Mouse (Mus musculus) intestine, embryonic 14.5 days (tissue): ENCODE data around the gene Mrpl18. TPM values are rescaled to one million over a fixed set of nuclear protein-coding genes. Genes with fewer than 3 reads are reported as not detected.
"Not testable (repeated sequence)": the region's sequence is repeated elsewhere in the genome, so short reads cannot be mapped to it uniquely, and the experiment has no call there.

ENCODE experiments used
- ATAC-seq: fragments of 200-750 bp; cut with Nextera tagmentation; replicated peaks from 2 replicates; pipeline ENCODE4 v1.8.0; 2017; ENCODE audit warnings: low read depth, moderate number of reproducible peaks, moderate TSS enrichment, moderate library complexity; ENCODE audit not compliant: low FRiP score, low TSS enrichment
- DNase-seq: peaks from one replicate; pipeline ENCODE4 v3.0.0-alpha.2; 2018; ENCODE audit warnings: low spot score
- H3K27ac ChIP-seq: fragments of 300-500 bp; sonication (generic); 2 replicates; pipeline ENCODE4 v1.5.1; 2014; ENCODE audit warnings: low read depth, mild to moderate bottlenecking, control low read depth
- H3K27me3 ChIP-seq: fragments of 300-500 bp; sonication (generic); replicated peaks from 2 replicates; pipeline ENCODE4 v1.6.1; 2014; ENCODE audit warnings: low read length, control low read depth; ENCODE audit not compliant: control insufficient read depth, insufficient read depth
- H3K36me3 ChIP-seq: fragments of 300-500 bp; sonication (generic); 2 replicates; pipeline ENCODE4 v1.6.1; 2014; ENCODE audit warnings: low read length, control low read depth; ENCODE audit not compliant: control insufficient read depth, insufficient read depth
- H3K4me1 ChIP-seq: fragments of 300-500 bp; sonication (generic); replicated peaks from 2 replicates; pipeline ENCODE4 v1.6.1; 2014; ENCODE audit warnings: low read length, control low read depth, mixed read lengths; ENCODE audit not compliant: control insufficient read depth, insufficient read depth
- H3K4me2 ChIP-seq: fragments of 300-500 bp; sonication (generic); 2 replicates; pipeline ENCODE4 v1.6.1; 2014; ENCODE audit warnings: low read length
- H3K4me3 ChIP-seq: fragments of 300-500 bp; sonication (generic); 2 replicates; pipeline ENCODE4 v1.5.1; 2014; ENCODE audit warnings: low read depth, low read length, control low read depth, mixed read lengths
- H3K9ac ChIP-seq: fragments of 300-500 bp; sonication (generic); 2 replicates; pipeline ENCODE4 v1.6.1; 2014; ENCODE audit warnings: mild to moderate bottlenecking, low read length
- H3K9me3 ChIP-seq: fragments of 300-500 bp; sonication (generic); 2 replicates; pipeline ENCODE4 v1.6.1; 2016; ENCODE audit warnings: low read length, control low read depth; ENCODE audit not compliant: control insufficient read depth
- WGBS: fragments of 180-500 bp; shearing (Covaris S2); extraction: QIAGEN DNeasy Blood & Tissue Kit; methylation state at CpG from one replicate; pipeline ENCODE4 v1.1.7; 2014; 5-methylcytosine and 5-hydroxymethylcytosine counted together
- polyA plus RNA-seq: library from polyadenylated mRNA; unstranded; fragments of >200 nt; fragmentation: Nextera tagmentation; extraction: Ambion mirVana; gene quantifications from 2 replicates; pipeline ENCODE4 v1.2.1, GENCODE M21; 2014

Mrpl18 gene
- polyA plus RNA-seq, 1 experiment from 2014 or later: 168 TPM

DNA sequence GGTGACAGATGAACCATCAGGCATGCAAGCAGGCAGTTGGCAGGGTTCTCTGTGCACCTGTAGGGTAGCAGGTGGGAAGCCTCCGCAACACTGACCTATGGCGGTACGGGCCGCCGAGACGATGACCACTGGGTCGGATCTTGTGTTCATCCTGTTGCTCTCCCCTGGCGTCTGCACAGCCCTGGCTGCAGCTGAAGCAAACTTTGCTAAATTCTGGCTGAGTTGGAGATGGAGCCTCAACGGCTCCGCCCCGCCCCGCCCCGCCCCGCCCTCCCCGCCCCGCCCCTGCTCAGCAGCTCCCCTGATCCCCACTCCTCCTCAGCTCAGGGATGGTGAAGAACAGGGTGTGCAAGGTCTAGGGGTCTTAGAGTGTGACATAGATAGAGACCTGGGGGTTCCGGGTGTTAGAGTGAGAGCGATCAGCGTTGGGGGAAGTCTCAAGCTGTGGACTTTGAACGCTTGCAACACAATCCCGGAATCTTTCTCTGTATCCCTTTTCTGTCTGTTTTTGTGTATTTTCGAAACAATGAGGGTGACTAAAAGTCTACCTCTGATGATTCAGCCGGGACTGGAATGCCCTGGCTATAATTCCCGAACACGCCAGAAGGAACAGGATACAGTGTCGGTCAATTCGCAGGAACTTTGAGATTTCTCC lies 24.1 kb upstream of the Mrpl18 start, which contains the start of gene Acat3:
Gene Acat3, minus strand, starts transcription at position 450 of the 655 bp plus-strand sequence.
- H3K27me3 ChIP-seq: no peaks in the 10 kb centered on the region
- 11% methylated on average over 27 of the region's 27 CpGs for WGBS
- DNase-seq (peak; percentile 64), ATAC-seq (peak; percentile 63; the same call in 1 of the 2 replicates)
- H3K4me2 ChIP-seq: peak within 1 kb of the TSS; percentile 41
- H3K4me1 ChIP-seq: no peaks in the 10 kb centered on the region
- H3K36me3 ChIP-seq: peaks cover 25% of the 10 kb centered on the region
- H3K9me3 ChIP-seq: no peaks in the 10 kb centered on the region
- H3K4me3 ChIP-seq: peak within 1 kb of the TSS; percentile 24
- H3K9ac ChIP-seq: no peak within 1 kb of the TSS
- no peak within 1 kb of the TSS for H3K27ac ChIP-seq

- not testable (repeated sequence) for H3K27me3 ChIP-seq, H3K4me1 ChIP-seq, H3K9me3 ChIP-seq, DNase-seq, H3K9ac ChIP-seq, H3K27ac ChIP-seq
- WGBS: 65% methylated on average over 2 of the region's 12 CpGs
- 0 out of 2 replicates have a peak, but pooled peaks have one; percentile 13 for ATAC-seq
- peaks cover 18% of the 10 kb centered on the region for H3K36me3 ChIP-seq
- peak overlapping the region; percentile 41 for H3K4me2 ChIP-seq
- H3K4me3 ChIP-seq: 0 out of 2 replicates have a peak overlapping the region, but pooled peaks have one; percentile 24
Observed at GRCm38 (mm10) chr17:12939377-12940148, 23.4 kb upstream of the Mrpl18 start.

GRCm38 (mm10) chr17:12938077-12938476 lies 21.9 kb upstream of the Mrpl18 start:
- H3K9me3 ChIP-seq: no peaks in the 10 kb centered on the region
- ATAC-seq: no peak
- H3K4me3 ChIP-seq: no peak overlapping the region
- peaks cover 8% of the 10 kb centered on the region for H3K36me3 ChIP-seq
- no peak for DNase-seq
- H3K4me2 ChIP-seq: no peak overlapping the region
- H3K27ac ChIP-seq: no peak overlapping the region
- no peaks in the 10 kb centered on the region for H3K4me1 ChIP-seq
- WGBS: 61% methylated on average over 2 of the region's 2 CpGs
- H3K9ac ChIP-seq: no peak overlapping the region
- H3K27me3 ChIP-seq: no peaks in the 10 kb centered on the region

DNA sequence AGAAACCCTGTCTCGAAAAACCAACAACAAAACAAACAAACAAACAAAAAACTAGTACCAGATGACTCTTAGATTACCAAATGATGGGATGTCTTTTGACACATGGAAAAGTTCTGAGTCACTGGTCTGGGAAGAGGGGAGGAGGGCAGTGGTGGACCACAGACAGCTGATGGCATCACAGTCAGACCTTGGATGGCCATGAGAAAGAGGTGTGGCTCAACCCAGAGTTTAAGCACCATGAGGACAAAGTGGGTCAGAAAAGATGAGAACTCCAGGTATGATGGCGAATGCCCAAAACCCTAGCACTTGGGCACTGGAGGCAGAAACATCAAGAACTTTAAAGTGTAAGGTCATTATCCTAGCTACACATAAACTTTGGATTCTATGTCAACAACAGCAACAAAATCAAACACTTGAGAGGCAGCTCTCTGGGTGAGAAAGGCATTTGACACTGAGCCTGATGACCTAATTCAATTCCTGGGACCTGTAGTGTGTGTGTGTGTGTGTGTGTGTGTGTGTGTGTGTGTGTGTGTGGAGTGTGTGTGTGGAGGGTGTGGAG lies 21.3 kb upstream of the Mrpl18 start:
- WGBS: 77% methylated on average over 2 of the region's 2 CpGs

DNA sequence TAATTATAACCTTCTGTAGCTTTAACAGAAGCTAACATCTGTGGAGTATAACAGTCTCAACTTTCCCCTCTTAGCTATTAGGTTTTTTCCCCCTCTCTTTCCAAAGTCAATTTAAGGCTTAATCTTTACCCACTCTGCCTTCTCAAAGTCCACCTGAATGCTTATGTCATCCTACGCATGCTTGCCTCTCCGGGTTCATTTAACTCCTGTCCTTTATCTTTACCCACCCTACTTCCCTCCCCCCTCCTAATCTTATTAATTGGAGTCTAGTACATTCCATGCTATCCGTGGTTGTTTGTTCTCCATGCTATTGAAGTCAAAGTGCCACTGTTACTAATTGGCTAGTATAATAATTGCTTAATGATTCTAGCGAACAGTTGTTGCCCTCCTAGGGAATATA lies 19.6 kb upstream of the Mrpl18 start:
- Histone ChIP-seq H3K27me3 (no peaks in the 10 kb centered on the region), H3K4me2 (no peak overlapping the region), H3K27ac (no peak overlapping the region), H3K4me1 (no peaks in the 10 kb centered on the region), H3K4me3 (no peak overlapping the region), H3K36me3 (no peaks in the 10 kb centered on the region), H3K9ac (no peak overlapping the region), H3K9me3 (no peaks in the 10 kb centered on the region)
- DNase-seq: no peak
- 70% methylated on average over 4 of the region's 4 CpGs for WGBS
- ATAC-seq: no peak

More for the DNA sequence above, 21.3 kb upstream of the Mrpl18 start:
- H3K4me2 ChIP-seq: no peak overlapping the region
- H3K27ac ChIP-seq: no peak overlapping the region
- H3K4me3 ChIP-seq: no peak overlapping the region
- DNase-seq (no peak), ATAC-seq (no peak)
- H3K9ac ChIP-seq: no peak overlapping the region
- H3K4me1 ChIP-seq: no peaks in the 10 kb centered on the region
- H3K36me3 ChIP-seq: peaks cover 2% of the 10 kb centered on the region
- no peaks in the 10 kb centered on the region for H3K27me3 ChIP-seq
- no peaks in the 10 kb centered on the region for H3K9me3 ChIP-seq

DNA sequence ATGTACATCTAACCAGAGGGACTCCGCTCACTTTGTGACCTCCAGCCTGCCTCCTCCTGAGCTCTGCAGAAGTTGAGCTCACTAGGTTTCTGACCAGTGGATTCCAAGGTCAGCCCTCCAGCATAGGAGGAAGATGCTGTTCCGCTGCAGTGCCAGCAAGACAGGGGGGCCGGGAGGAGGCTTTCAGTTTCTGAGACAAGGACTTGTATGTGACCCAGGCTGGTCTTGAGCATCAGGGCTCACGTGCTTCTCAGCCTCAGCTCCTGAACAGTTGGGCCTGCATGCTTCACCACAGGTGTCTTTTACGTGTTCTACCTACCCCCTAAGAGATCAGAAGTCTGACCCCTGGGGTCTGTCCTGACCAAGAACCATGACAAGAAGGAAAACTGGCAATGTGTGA lies 15.4 kb upstream of the Mrpl18 start:
- not testable (repeated sequence) for H3K27me3 ChIP-seq, H3K4me1 ChIP-seq, H3K9ac ChIP-seq, H3K36me3 ChIP-seq, H3K9me3 ChIP-seq, ATAC-seq, DNase-seq, H3K4me2 ChIP-seq, H3K4me3 ChIP-seq, H3K27ac ChIP-seq
- WGBS: 84% methylated on average over 5 of the region's 5 CpGs

- DNase-seq: no peak
- Histone ChIP-seq H3K9me3 (no peaks in the 10 kb centered on the region), H3K27me3 (no peaks in the 10 kb centered on the region), H3K9ac (no peak overlapping the region), H3K36me3 (peaks cover 59% of the 10 kb centered on the region), H3K4me1 (no peaks in the 10 kb centered on the region), H3K4me3 (no peak overlapping the region), H3K27ac (no peak overlapping the region), H3K4me2 (no peak overlapping the region)
- ATAC-seq: no peak
- 88% methylated on average over 8 of the region's 8 CpGs for WGBS
Observed at GRCm38 (mm10) chr17:12925703-12926180, 9.6 kb upstream of the Mrpl18 start.

DNA sequence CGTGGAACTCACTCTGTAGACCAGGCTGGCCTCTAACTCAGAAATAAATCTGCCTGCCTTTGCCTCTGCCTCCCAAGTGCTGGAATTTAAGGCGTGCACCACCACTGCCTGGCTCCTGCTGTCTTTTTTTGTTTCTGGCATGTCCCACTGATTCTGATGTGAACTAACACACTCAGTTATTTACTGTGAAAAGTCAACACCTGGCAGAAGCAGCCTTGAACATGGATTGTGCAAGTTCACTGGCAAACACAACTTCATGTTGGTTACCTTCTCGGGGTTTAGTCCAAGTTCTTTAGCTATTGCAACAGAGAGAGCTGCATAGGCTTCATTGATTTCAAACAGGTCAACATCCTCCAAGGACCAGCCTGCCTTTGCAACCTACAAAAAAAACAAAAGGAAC lies 8.9 kb upstream of the Mrpl18 start:
- Histone ChIP-seq H3K4me3 (no peak overlapping the region), H3K9ac (no peak overlapping the region), H3K36me3 (peaks cover 67% of the 10 kb centered on the region), H3K4me2 (no peak overlapping the region), H3K9me3 (no peaks in the 10 kb centered on the region), H3K4me1 (no peaks in the 10 kb centered on the region), H3K27me3 (no peaks in the 10 kb centered on the region), H3K27ac (no peak overlapping the region)
- 91% methylated on average over 3 of the region's 3 CpGs for WGBS
- ATAC-seq (no peak), DNase-seq (no peak)
